ENCODE assay signal across 14 mouse cellular contexts in the genomic region with DNA sequence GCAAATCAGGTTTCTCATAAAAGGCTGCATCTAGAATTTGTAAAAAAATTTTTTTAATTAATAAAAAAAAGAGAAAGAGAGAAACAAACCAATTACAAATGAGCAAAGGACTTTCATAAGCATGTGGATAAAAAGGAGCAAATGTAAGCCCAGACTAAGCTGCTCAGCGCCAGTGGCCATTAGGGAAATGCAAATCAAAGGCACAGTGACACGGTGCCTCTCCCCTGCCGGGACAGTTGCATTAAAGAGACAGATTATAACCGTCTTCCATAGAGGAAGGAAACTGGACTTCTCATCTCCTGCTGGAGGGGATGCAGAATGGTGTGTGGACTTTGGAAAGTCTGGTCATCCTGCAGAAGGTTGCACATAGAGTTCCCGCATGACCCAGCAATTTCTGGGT.
"Had no signal": no experiment of that assay in that cellular context is flagged by ENCODE, and none has a peak within 500 bp of the region (broad histone marks: within the 10 kb centered on the region; RNA-seq: fewer than 3 reads in every experiment).

No protein-coding gene starts in this region.

- H3K27ac ChIP-seq: gastrocnemius, adult 2 months; heart, embryonic 10.5 days; hindbrain, embryonic 10.5 days; hindbrain, embryonic 14.5 days; intestine, embryonic 15.5 days; layer of hippocampus, adult 2 months; left cerebral cortex, adult 2 months; limb, embryonic 10.5 days; limb, embryonic 12.5 days had no signal

- ATAC-seq: hindbrain, embryonic 16.5 days; inflammation-experienced regulatory T-cells, adult 6 months; intestine, embryonic 15.5 days; intestine, postnatal 0 days had no signal

- H3K27me3 ChIP-seq: intestine, embryonic 15.5 days had no signal

- H3K9me3 ChIP-seq: heart, embryonic 10.5 days; heart, embryonic 12.5 days; hindbrain, embryonic 10.5 days; intestine, embryonic 15.5 days; limb, embryonic 10.5 days; limb, embryonic 12.5 days had no signal

- H3K4me2 ChIP-seq: heart, embryonic 12.5 days; hindbrain, embryonic 14.5 days; intestine, embryonic 15.5 days; limb, embryonic 12.5 days had no signal

- H3K4me1 ChIP-seq: heart, embryonic 10.5 days; heart, embryonic 12.5 days; intestine, embryonic 15.5 days; limb, embryonic 10.5 days; limb, embryonic 12.5 days had no signal

- H3K4me3 ChIP-seq: gastrocnemius, adult 2 months; heart, embryonic 10.5 days; heart, embryonic 12.5 days; hindbrain, embryonic 10.5 days; intestine, embryonic 15.5 days; layer of hippocampus, adult 2 months; left cerebral cortex, adult 2 months; limb, embryonic 10.5 days; limb, embryonic 12.5 days had no signal

- H3K36me3 ChIP-seq: heart, embryonic 10.5 days; heart, embryonic 12.5 days; hindbrain, embryonic 10.5 days; intestine, embryonic 15.5 days; limb, embryonic 10.5 days; limb, embryonic 12.5 days had no signal

- DNase-seq: gastrocnemius, postnatal 25 days had no signal

- H3K9ac ChIP-seq: heart, embryonic 12.5 days; hindbrain, embryonic 14.5 days; intestine, embryonic 15.5 days; limb, embryonic 12.5 days had no signal
